29 mouse cellular contexts compared by ENCODE assay signal in genomic region chrX:13549100-13549499, GRCm38 (mm10).
DNase-seq lines count a peak whose midpoint lies in the region; ATAC-seq lines count a peak whose summit lies in the region.
"Had no signal": no experiment of that assay in that cellular context is flagged by ENCODE, and none has a peak within 500 bp of the region (broad histone marks: within the 10 kb centered on the region; RNA-seq: fewer than 3 reads in every experiment).

No protein-coding gene starts in this region.

- no peak for ATAC-seq in heart, embryonic 12.5 days (ENCODE audit: insufficient number of reproducible peaks, low FRiP score)
- no peak for ATAC-seq in intestine, embryonic 15.5 days
- ATAC-seq: forebrain, embryonic 14.5 days; intestine, postnatal 0 days; midbrain, embryonic 13.5 days had no signal

- no peak overlapping the region for H3K4me3 ChIP-seq in heart, embryonic 12.5 days
- no peak overlapping the region for H3K4me3 ChIP-seq in intestine, embryonic 15.5 days (replicated peaks)
- H3K4me3 ChIP-seq: heart, adult 2 months; hindbrain, embryonic 13.5 days; layer of hippocampus, adult 2 months; left cerebral cortex, adult 2 months; limb, embryonic 13.5 days; lung, embryonic 15.5 days; megakaryocyte, embryonic 14.5 days; midbrain, embryonic 13.5 days had no signal

- WGBS in heart, embryonic 12.5 days: 68% methylated on average over 4 of the region's 4 CpGs
- 76% methylated on average over 4 of the region's 4 CpGs for WGBS in intestine, embryonic 15.5 days

- no peaks in the 10 kb centered on the region for H3K9me3 ChIP-seq in heart, embryonic 12.5 days (replicated peaks)
- no peaks in the 10 kb centered on the region for H3K9me3 ChIP-seq in intestine, embryonic 15.5 days
- H3K9me3 ChIP-seq: G1E; hindbrain, embryonic 13.5 days; limb, embryonic 13.5 days; lung, embryonic 15.5 days; megakaryocyte, embryonic 14.5 days; midbrain, embryonic 13.5 days had no signal

- peak; percentile 20 for DNase-seq in heart, adult 8-10 months (ENCODE audit: low spot score)
- DNase-seq in lung, postnatal 10 days: peak; percentile 7
- DNase-seq in lung, postnatal 36 days: no peak
- peak; percentile 54 for DNase-seq in NIH3T3 (ENCODE audit: low read depth)
- DNase-seq in skeletal muscle tissue, adult 2 months (ENCODE audit: low read depth, low spot score): peak; percentile 7
- DNase-seq in retina, embryonic 14.5 days (ENCODE audit: low spot score): no peak
- DNase-seq: adrenal gland, postnatal 14 days; cerebellum, adult 18-20 months; cerebellum, postnatal 14 days; gastrocnemius, postnatal 36 days; kidney, postnatal 36 days; lung, postnatal 4 days; right cerebral cortex, postnatal 25 days; spleen, adult 18-20 months; thymus, postnatal 14 days had no signal

- no peaks in the 10 kb centered on the region for H3K4me1 ChIP-seq in heart, embryonic 12.5 days (replicated peaks)
- no peaks in the 10 kb centered on the region for H3K4me1 ChIP-seq in intestine, embryonic 15.5 days (replicated peaks)
- H3K4me1 ChIP-seq: hindbrain, embryonic 13.5 days; limb, embryonic 13.5 days; lung, embryonic 15.5 days; midbrain, embryonic 13.5 days had no signal

- H3K27ac ChIP-seq in heart, embryonic 12.5 days (ENCODE audit: poor library complexity, severe bottlenecking): no peak overlapping the region
- H3K27ac ChIP-seq in intestine, embryonic 15.5 days: no peak overlapping the region
- H3K27ac ChIP-seq: heart, adult 2 months; hindbrain, embryonic 13.5 days; layer of hippocampus, adult 2 months; left cerebral cortex, adult 2 months; limb, embryonic 13.5 days; lung, embryonic 15.5 days; midbrain, embryonic 13.5 days had no signal

- no peak overlapping the region for H3K4me2 ChIP-seq in heart, embryonic 12.5 days
- H3K4me2 ChIP-seq in intestine, embryonic 15.5 days (replicated peaks): no peak overlapping the region
- H3K4me2 ChIP-seq: hindbrain, embryonic 13.5 days; limb, embryonic 13.5 days; liver, embryonic 11.5 days; lung, embryonic 15.5 days; midbrain, embryonic 13.5 days had no signal

- no peaks in the 10 kb centered on the region for H3K27me3 ChIP-seq in heart, embryonic 12.5 days (replicated peaks)
- no peaks in the 10 kb centered on the region for H3K27me3 ChIP-seq in intestine, embryonic 15.5 days (replicated peaks)
- H3K27me3 ChIP-seq: megakaryocyte, embryonic 14.5 days; midbrain, embryonic 13.5 days had no signal

- H3K36me3 ChIP-seq in heart, embryonic 12.5 days: no peaks in the 10 kb centered on the region
- no peaks in the 10 kb centered on the region for H3K36me3 ChIP-seq in intestine, embryonic 15.5 days
- H3K36me3 ChIP-seq: G1E had no signal

- no peak overlapping the region for H3K9ac ChIP-seq in heart, embryonic 12.5 days
- no peak overlapping the region for H3K9ac ChIP-seq in intestine, embryonic 15.5 days
- H3K9ac ChIP-seq: hindbrain, embryonic 13.5 days; limb, embryonic 13.5 days; lung, embryonic 15.5 days; midbrain, embryonic 13.5 days had no signal

Comparison
In these comparisons a context has a peak if more than half of its experiments do, and no peak if none do; other contexts are left out.
1. DNase-seq: peak in heart, adult 8-10 months (single experiment), lung, postnatal 10 days (single experiment), NIH3T3 (single experiment) and skeletal muscle tissue, adult 2 months (single experiment); none in lung, postnatal 36 days (single experiment) and retina, embryonic 14.5 days (single experiment).